Mouse (Mus musculus) C2C12 (cell line): ENCODE data around the gene Ddn.

Experiments used
- CEBPB ChIP-seq: IDR thresholded peaks from one replicate; pipeline ENCODE4 v1.6.1; 2011; ENCODE audit warnings: low read depth, mild to moderate bottlenecking, control low read depth, moderate library complexity
- CTCF ChIP-seq: IDR thresholded peaks from one replicate; pipeline ENCODE4 v1.5.1; 2011; ENCODE audit not compliant: control insufficient read depth, insufficient read depth, insufficient read length
- FOSL1 ChIP-seq: IDR thresholded peaks from one replicate; pipeline ENCODE4 v1.8.0; 2011; ENCODE audit warnings: mild to moderate bottlenecking, low read length; ENCODE audit not compliant: poor library complexity, insufficient read depth, severe bottlenecking
- MAX ChIP-seq: IDR thresholded peaks from one replicate; pipeline ENCODE4 v1.6.1; 2011; ENCODE audit warnings: mild to moderate bottlenecking, control low read depth
- USF1 ChIP-seq: IDR thresholded peaks from one replicate; pipeline ENCODE4 v1.6.1; 2011; ENCODE audit warnings: low read depth, mild to moderate bottlenecking, control low read depth, moderate library complexity

- TF ChIP-seq CEBPB = no peak
- TF ChIP-seq MAX = no peak
- no peak for TF ChIP-seq CTCF
- no peak for TF ChIP-seq FOSL1
- no peak for TF ChIP-seq USF1
Observed at GRCm38 (mm10) chr15:98850668-98851067, 41.4 kb upstream of the Ddn start.
